Mouse (Mus musculus): ENCODE data around the gene Kif22.
A peak's percentile ranks its signal among the peaks of the same experiment; 100 is the strongest.

The Kif22 gene

DNA sequence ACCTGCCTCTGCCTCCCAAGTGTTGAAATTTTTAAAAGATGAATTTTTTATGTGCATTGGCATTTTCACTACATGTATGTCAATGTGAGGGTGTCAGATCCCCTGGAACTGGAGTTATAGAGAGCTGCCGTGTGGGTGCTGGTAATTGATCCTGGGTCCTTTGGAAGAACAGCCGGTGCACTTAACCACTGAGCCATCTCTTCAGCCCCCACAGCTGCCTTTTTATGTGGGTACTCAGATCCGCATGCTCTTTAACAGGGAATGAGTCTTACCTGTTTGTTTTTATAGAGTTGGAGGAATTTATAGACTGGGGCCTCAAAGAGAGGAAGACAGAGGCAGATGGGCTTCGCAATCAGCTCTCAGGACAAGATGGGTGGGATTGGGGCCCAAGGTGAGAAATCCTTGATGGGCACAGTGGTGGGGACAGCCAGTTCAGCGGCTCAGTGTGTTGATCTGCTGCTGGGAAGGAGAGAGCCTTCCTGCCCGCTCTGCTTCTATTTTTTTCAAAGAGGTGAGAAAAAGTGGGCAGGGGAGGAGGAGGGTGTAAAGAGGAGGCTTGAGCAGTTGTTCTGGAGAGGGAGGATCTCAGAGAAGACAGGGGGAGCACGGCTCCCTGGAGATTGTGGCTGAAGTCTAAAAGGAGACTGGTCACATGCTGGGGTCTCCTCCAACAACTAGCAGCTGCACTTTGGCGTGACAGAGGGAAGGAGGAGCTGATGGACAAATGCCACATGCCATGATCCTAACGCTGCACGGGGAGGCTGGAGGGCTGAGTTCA is 57.4 kb downstream of the Kif22 start:
- DNase-seq (ENCODE audit: low read depth), result no peak

DNA sequence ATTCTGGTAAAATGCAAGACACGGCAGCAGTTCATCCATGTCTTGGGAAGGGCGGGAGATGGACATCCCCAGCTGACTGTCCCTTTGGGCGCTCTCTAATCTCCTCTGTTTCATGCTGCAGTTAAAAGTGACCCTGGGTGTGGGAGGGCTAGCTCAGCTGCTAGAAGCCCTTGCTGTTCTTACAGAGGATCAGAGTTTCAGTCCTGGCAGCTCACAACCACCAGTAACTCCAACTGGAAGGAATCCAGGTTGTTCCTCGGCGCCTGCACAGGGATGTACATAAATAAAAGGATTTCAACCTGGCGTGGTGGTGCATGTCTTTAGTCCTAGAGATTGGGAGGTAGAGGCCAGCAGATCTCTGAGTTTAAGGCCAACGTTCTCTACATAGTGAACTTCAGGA is 59.2 kb downstream of the Kif22 start:
- no peak for DNase-seq (ENCODE audit: low read depth)

DNA sequence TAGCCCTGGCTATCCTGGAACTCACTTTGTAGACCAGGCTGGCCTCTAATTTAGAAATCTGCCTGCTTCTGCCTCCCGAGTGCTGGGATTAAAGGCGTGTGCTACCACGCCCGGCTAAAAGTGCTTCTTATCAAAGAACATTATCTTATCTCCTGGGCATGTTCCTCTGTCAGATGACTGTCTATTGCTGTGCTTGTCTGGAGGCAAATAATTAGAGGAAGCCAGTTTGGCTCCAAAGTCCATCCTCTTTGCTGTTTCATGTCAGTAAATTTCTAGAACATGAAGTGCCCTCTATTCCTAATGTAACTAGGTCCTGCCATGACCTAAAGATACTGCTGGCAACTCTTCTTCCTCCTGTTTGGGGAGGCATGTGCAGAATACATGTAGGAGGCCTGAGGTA is 60.2 kb downstream of the Kif22 start:
- no peak for DNase-seq (ENCODE audit: low read depth)

DNA sequence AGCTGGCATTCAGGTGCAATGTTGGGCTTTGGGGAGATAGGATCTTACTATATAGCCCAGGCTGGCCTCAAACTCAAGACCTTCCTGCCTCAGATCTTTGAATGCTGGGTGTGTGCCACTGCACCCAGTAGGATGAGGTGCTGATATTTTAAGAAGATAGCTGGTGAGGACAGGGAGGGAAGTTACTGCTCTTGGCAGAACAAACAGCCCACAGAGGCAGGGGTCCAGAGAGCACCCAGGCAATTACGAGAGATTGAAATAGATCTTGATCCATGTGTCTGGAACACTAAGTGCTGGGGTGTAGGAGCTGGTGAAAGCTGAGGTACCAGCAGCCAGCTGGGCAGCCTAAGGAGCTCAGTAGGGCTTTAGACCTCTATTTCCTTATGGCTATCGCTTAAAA is 60.7 kb downstream of the Kif22 start:
- no peak for DNase-seq (ENCODE audit: low read depth)

DNA sequence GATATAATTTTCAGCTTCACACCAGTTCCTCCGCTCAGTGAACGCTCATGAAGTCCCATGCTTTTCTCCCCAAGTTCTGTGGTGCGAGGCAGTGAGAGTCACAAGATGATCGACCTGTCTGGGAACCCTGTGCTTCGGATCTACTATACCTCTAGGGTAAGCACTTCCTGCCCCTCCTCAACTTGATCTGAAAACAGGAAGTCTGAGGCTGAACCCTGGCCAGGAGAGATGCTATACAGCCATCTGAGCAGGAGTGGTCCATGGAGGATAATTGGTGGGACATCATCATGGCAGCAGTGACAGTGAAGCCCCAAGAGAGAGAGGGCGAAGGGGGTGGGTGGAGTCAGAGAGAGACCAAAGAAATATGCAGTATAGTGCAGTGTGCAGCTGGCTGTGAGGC is 63.4 kb downstream of the Kif22 start:
- DNase-seq (ENCODE audit: low read depth), result peak; percentile 57

Measured in naive thymus-derived CD4-positive, alpha-beta T cell, adult 2 months (primary cell).